Mouse (Mus musculus): Measurements from ENCODE around the gene Tchp.

DNA sequence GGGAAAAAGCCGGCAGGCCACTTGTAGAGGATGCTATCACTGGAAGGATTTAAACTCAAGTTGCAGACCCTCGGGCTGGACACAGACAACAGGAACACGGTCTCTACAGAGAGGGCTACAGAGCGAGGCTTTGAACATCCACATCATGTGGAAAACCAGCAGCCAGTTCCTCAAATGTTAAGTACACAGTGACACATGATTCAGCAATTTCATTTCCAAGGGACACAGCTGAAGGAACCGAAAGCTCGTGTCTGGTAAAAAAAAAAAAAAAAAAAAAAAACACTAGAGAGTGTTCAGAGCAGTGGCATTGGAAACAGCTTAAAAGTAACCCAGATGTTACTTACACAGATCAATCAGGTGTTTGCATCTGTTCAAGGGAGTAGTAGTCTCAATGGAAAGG, 46.5 kb upstream of the Tchp start:
- no peak for TF ChIP-seq CTCF (IDR thresholded peaks at IDR 0.05; ENCODE audit: low read depth)
- no peak for TF ChIP-seq EP300 (optimal IDR thresholded peaks at IDR 0.05)

Measured in stomach, postnatal 0 days (tissue).